Mouse (Mus musculus): ENCODE results near the gene Foxn3.

Gene Foxn3

DNA sequence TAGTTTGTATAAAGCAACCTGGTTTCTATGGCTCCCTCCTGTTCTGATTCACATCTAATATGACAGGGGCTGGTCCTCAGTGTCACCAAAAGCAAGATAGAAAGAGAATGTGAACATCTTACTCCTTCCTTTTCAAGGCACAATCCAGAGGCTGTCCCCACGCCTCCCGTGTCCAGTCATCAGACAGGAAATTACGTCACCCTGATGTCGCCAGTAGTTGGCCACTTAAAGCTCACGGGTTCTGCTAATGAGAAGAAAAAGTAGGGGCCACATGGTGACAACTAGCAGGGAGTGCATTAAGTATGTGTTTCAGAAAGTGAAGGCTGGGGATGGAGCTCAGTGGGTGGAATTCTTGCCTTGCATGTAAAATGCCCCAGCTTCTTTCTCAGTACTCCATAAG, 99.1 kb downstream of the Foxn3 start:
- in situ Hi-C loops (cut with MseI, MboI) = no loop called here

DNA sequence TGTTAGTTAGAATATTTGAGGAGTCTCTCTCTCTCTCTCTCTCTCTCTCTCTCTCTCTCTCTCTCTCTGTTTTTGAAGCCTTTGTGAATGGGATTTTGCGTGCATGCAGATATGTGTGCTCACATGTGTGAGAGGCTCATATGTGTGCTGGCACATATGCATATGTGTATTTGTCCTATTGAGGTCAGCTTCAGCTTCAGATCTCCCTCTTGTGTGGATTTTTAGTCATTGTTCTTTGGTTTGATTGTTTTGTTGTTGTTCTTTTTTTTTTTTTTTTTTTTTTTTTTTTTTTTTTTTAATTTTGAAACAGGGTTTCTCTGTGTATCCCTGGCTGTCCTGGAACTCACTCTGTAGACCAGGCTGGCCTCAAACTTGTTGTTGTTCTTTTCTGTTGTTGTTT, 100.5 kb downstream of the Foxn3 start:
- in situ Hi-C loops (cut with MseI, MboI) = no loop called here

DNA sequence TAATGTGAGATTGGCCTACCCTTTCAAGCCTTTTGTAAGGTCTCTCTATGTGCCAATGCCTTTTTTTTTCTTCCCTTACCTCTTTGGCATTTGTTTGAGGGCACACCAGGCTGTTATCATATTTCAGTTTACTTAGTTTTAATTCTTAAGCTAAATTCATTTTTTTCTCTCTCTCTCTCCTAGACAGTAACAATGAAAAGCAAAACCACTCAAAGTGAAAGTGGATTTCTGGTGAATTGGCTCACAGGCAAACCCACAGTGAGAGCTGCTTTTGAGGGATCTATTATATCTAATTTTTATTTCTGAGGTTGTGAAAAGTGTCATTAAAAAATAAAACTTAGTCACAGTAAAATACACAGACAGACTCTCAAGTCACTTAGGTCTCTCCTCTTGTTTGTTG, 101.1 kb downstream of the Foxn3 start:
- in situ Hi-C loops (cut with MseI, MboI) = no loop called here

DNA sequence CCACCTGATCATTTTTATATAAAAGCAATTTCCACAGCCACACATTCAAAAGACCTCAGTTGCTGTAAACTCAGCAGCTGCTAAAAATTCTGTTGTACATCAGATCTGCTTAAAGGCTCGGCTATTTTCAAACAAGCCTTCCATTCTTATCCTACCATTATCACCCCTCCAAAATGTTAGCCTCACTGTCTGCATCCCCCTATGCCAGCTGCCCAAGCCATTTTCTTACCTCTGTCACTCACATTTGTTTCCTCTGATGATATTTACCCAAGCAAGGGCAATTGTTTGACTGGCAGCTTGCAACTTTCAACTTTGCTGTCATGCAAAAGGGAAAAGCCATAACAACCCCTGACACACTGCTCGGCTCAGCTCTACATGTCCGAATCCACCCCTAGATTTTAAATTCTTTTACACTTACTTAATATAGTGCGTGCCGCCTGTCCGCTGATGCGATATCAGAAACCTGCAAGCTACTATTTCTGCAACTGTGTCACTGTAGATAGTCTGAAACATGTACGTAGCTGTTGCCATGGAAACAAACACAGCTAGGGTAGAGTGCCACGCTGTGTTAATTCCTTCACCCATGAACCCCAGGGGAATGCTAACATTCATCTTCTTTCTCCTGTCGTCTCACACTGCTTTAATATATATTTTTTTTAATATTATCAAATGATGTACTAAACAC, 105.7 kb downstream of the Foxn3 start:
- in situ Hi-C loops (cut with MseI, MboI) = no loop called here

DNA sequence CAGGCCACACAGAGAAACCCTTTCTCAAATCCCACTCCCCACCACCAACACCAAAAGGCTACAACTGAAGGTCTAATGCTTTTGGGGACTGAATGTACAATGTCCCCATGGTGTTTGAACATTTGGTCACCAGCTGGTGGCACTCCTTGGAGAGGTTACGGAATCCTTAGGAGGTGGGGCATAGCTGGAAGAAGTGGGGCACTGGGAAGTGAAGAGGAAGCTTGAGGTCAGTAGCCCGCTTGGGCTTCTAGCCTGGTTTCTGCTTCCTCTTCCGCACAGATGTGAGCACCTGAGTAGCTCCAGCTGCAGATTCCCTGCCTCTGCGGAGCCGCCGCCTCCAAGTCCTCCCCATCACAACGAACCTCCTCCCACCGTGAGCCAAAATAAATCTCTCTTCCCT, 107.8 kb downstream of the Foxn3 start:
- in situ Hi-C loops (cut with MseI, MboI) = no loop called here

DNA sequence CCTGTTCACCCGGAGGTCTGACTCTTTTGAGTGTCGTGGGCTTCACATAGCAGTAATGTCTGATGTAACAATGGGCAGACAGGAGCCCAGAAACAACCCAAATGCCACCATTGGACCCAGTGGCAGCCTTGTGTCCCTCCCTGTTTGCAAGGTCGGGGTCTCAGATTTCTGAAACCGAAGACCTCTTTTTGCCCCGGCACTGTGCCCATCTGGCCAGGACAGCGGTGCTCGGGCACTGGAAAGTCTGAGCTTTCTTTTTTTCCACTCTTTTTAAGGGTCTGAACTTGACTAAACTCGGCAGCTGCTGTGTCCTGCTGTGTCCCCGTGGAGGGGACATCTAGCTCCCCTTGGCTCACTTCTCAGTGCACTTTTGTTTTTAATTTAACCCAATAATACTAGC, 109.0 kb downstream of the Foxn3 start:
- in situ Hi-C loops (cut with MseI, MboI) = no loop called here

DNA sequence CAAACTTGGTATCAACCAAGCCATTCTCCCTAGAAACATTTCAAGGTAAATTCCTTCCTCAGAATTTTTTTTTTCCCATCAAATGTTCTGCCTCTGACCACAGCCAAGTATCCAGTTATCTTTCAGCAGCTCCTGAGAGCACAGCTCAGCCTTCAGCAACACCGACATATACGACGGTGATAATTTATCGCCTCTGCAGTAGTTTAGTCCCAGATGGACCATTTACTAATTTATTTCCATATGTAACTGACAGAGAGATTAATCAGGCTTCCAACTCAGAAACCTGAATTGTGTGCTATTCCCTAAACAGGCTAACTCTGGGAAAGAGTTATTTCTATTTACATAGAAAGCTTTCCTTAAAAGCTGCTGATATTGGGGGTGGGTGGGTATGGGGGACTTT, 109.6 kb downstream of the Foxn3 start:
- in situ Hi-C loops (cut with MseI, MboI) = no loop called here

DNA sequence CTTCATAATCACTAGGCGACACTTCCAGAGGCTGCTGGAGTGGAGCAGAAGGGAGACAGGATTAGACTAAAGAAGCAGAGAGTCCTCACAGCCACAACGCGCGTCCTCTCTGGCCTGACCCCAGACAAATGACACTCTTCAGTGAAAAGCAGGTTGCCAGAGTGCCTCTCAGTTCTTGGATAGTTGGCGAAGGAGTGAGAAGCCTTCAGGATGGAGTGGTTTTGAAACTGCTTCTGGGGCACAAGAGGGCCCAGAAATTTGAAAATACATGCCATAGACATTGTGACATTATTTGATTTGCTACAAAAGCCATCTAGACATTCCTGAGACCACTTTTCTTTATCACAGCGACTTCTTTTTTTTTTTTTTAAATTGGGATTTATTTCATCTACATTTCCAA, 113.3 kb downstream of the Foxn3 start:
- in situ Hi-C loops (cut with MseI, MboI) = no loop called here

DNA sequence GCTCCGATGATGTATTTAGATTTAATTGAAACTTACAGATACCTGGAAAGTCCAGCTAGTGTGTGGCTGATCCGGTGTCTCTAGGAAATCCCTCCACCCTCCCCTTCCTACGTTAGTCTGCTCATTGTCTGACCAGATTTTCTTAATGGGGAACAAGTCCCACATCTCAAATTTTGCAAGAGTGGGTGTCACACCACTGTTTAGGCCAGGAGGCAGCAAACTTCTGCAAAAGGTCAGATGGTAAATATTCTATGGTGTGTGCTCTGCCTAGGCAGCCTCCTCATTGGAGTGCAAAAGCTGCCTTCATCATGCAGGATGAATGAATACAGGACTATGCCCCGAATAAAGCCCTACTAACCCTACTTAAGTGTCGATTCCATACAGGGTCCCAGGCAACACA, 115.6 kb downstream of the Foxn3 start:
- in situ Hi-C loops (cut with MseI, MboI) = no loop called here

DNA sequence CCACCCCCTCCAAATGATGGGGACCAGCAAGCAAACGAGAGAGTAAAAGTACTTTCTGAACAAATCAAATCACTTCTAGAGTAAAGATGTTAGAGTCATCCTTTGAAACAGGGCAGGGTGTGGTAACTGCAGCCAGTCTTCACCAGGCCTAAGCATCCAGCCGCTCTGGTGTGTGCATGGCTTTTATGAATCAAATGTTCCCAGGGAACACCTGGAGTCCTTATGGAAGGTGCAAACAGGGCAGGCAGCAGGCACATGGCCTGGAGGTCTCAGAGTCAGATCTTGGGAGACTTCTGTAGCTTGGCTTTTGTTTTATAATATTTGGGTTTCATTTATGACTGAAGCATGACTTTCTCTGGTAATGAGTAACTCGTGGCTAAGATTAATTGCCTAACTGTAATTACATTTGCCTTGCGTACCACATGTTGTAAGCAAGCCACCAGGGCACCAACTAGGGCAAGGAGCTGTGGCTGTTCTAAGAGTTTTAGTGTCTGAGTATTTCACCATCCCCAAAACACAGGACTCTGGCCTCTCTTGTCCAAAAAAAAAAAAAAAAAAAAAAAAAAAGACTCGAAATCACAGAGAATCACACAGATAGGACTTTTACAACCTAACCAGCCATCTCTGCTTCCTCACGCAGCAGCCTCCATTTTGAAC, 118.2 kb downstream of the Foxn3 start:
- in situ Hi-C loops (cut with MseI, MboI) = no loop called here

DNA sequence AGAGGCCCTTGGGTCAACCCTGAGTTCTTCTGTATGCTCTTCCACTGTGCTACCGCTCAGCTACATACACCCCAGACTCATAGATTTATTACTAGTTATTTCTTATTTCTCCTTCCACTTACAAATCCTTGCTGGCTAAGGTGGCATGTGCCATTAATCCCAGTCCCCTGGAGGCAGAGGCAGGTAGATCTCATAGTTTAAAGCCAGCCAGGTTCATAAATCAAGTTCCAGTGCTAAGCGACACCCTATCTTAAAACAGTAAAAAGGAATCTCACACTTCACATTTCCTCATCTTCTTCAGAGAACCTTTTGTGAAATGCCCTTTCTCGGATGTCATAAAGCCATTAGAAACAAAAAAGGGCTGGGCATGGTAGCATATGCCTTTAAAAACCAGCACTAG, 120.6 kb downstream of the Foxn3 start:
- in situ Hi-C loops (cut with MseI, MboI) = no loop called here

DNA sequence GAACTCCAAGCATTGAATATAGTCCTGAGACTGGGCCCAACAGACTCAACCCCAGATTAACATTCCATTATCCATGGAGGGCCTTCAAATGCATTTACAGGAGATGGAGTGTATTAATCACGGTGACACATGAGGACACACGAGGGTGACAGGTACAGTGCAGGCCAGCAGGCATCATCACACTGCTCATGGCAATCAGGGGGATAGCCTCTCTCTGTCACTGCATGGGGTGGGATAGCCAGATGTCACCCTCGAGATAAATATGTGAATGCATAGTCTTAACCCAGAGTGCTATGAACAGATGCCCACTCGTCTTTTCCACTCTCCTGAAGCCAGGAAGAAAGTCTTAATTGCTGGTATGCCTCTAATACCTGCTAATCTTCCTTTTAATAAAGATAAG, 122.4 kb downstream of the Foxn3 start:
- in situ Hi-C loops (cut with MseI, MboI) = no loop called here

DNA sequence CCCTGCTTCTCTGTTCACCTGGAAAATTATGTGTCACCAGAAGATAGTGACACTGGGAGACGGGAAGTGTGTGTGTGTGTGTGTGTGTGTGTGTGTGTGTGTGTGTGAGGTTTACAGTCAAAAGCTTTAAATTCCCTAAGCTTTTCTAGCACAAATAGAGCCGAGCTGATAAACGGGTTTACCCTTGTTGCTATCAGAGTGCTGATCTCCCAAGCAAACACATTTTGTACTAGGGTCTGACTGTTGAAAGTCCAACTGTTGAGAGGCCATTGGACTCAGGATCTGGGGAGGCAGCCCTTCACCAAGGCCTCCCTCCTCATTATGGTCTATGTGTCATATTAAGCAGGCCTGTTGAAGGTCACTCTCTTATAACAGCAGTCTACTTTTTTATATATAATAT, 123.4 kb downstream of the Foxn3 start:
- in situ Hi-C loops (cut with MseI, MboI) = no loop called here

DNA sequence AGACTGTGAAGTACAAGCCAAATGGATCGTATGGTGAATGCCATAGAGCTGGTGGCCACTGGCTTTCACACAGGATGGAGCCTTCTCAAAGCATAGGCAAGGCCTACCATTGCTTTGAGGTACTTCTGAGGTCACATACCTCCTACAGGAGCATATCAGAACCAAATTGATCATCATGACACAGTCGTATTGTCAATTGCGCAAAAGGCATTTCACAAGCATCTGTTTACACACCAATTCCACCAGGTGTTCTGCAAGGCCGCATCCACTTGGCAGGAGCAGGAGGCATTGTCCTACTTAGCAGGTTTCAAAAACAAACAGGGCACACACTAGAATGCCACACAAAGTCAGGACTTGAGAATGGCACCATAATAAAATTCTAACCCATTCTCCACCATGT, 128.2 kb downstream of the Foxn3 start:
- in situ Hi-C loops (cut with MseI, MboI) = no loop called here

DNA sequence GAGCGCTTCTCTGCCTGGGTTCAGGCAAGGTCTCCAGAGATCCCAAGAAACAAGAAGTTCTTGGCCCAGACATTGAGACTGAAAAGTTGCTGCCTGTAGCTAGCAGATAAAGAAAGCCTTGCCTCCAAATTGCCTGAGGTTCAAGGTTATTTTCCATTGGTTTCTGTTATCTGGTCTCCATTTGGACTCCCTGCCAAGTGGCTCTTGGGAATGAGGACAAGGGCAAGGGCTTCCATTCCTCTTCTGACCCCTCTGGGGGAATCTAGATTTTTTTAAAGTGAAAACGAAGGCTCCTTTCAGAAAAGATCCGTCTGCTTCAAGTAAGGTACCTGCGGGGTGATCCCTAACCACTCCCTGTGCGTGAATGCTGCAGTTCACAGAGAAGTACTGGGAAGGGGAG, 130.0 kb downstream of the Foxn3 start:
- in situ Hi-C loops (cut with MseI, MboI) = no loop called here

DNA sequence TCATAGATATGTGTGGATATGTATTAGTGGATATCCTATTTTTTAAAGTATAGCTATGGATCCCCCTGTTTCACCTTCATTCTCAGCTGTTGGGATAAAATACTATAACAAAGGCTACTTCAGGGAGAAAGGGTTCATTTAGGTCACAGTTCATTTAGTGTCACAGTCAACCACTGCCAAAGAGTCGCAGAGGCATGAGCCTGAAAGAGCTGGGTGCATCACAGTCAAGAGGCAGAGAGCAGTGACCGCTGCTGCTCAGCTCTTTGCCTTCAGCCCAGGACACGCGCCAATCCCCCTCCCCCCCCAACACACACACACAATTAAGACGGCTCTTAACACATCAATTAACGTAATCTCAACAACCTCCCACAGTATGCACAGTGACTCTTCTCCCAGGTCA, 131.8 kb downstream of the Foxn3 start:
- in situ Hi-C loops (cut with MseI, MboI) = no loop called here

DNA sequence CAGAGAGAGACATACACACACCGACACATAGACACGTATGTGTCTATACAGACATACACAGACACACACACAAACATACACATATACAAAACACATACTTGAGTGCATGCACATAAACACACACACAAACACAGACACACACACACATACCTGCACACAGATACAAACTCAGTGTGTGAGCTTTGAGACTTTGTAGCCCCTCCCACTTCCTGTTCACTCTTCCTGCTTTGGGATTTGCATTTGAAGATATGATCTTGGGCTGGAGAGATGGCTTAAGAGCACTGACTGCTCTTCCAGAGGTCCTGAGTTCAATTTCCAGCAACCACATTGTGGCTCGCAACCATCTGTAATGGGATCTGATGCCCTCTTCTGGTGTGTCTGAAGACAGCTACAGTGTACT, 132.4 kb downstream of the Foxn3 start:
- in situ Hi-C loops (cut with MseI, MboI) = no loop called here

DNA sequence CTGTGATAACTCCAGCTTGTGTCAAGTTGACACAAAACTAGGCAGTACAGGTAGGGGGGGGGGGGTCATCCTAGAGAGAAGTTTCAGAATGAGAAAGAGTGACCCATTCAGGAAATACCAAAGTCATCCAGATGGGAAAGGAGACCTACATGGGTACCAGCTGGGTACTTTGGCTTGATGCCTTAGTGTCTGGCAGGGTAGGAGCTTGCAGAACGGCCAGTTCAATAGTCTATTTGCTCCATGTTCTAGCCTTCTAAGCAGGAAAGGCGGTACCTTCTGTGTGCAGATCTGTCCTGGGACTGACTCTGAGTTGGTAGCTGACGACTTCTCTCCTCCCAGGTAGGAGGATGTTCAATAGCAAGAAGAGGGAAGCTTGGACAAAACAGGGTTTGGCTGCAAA, 134.3 kb downstream of the Foxn3 start:
- in situ Hi-C loops (cut with MseI, MboI) = no loop called here

DNA sequence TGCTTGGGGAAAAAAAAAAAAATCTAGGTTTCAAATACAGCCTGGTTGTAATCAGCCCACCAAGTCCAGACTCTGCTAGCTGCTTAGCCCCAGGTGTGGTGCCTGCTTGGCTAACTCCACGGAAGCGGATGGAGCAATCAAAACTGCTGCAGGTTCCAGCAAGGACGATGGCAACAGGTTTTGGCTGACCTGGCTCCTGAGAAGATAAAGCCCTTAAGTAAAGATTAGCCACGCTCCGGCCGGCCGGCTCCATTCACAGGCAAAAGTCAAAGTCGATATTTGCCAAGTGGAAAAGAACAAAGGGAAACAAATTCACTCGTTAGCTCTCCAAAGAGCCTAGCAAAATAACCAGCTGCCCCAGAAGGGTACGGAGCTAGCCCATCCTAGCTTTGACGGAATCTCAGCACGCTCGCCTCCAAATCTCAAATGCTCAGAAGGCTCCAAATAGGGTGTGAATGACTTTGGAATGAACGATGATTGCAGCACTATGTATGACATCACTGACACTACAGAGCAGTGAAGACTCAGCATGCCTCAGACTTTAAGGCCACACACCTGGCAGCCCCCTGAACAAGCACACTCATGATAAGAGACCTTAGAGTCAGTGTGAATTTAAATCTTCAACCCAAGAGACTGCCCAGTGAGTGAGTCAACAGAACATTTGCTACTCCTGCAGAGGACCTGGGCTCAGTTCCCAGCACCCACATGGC, 137.0 kb downstream of the Foxn3 start:
- in situ Hi-C loops (cut with MseI, MboI) = no loop called here

DNA sequence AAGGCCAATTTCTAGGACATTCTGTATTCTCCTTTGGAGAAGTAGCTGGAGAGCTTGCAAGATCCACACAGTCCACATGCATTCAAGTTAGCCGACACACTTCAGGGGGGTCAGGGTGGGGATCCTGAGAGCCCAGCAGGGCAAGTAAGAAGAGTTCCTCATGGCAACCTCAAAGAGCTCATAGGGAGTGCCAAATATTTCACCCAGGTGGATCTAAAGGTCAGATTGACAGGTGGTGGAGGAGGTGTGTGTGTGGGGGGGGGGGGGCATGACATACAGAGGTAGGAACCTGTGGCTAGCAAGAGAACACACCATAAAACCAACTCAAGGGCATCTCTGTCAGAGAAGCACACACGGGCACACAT, 144.0 kb downstream of the Foxn3 start:
- in situ Hi-C loops (cut with MseI, MboI) = no loop called here

DNA sequence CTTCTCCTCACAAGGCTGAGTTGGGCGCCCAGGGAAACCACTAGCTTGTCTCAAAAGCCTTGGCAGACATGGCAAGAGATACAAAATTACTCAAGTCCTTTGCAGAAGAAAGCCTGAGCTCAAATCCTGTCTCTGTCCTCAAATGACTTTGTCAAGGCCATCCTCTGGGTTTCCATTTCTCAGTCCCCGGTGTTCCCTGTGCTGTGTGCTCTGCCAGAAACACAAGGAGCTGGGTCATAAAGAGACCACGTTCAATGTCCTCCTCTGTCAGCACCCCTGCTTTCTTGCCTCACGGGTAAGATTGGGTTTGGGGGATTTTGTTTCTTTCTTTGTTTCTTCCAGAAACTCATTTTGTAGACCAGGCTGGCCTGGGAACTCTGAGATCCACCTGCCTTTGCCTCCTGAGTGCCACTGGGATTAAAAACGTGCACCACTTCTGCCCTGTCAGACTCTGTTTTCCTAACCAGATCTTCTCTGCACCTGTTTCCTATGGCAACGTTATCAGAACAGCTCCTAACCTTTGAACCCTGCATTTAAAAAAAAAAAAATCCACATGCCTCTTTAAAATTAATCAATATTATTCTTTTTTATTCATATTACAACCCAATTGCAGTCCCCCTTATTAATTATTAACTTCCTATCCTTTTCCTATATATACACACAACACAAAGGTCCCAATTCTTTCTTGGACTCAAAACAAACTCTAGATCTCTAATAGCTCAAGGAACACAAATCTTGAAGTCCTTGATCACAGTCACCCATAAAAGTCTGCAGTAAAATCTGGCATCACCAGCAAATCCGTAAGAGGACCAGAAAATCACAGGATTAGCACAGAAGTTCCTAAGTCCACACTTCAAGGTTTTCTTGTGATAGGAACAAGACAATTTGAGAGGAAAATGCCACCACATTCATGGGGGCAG, 144.6 kb downstream of the Foxn3 start:
- in situ Hi-C loops (cut with MseI, MboI) = no loop called here

DNA sequence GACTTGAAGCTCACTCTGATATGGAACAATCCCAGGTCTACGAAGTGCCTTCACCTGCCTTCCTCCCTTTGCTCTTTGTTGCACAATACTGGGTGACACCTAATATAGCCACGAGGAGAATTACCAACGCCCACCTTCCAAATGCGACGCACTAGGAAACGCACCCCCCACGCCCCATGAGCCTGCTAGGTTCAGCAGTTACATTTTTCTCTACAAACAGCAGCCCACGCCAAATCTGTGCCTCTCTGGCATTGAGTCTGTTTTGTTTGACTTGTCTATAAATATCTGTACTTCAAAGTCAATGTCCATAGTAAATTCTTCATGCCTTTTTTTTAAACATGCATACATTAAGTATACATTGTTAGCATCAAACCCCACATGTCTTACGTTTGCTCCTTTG, 145.5 kb downstream of the Foxn3 start:
- in situ Hi-C loops (cut with MseI, MboI) = no loop called here

Data from mouse trophoblast stem cell (cell line).